Comparison of ENCODE assay signal across 7 mouse cellular contexts in the genomic region with DNA sequence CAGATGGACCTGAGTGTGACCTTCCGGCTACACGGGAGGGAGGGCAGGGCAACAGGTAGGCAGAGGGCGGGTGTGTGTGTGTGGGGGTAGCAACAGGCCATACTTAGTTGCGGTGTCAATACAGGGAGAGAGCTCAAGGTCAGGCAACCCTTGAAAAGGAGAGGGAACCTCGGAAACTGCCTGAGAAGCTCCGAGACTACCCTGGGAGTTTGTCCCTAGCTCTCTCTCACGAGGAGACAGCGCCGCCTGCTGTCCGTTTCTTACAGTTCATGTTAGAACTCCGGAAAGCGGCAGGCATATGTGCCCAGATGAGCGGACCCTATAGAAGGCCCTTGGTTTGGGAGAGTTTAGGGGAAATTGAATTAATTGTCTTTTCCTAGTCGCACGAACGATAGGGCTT. TPM values are rescaled to one million over a fixed set of nuclear protein-coding genes. Genes with fewer than 3 reads are reported as not detected.
DNase-seq lines count a peak whose midpoint lies in the region; ATAC-seq and TF ChIP-seq lines count a peak whose summit lies in the region.

No protein-coding gene starts in this region.

- H3K27ac ChIP-seq in kidney, adult 2 months (ENCODE audit: insufficient read depth, low read depth, low read length) = no peak overlapping the region
- no peak overlapping the region for H3K27ac ChIP-seq in limb, embryonic 11.5 days (replicated peaks; ENCODE audit: low read depth, low read length)
- no peak overlapping the region for H3K27ac ChIP-seq in midbrain, embryonic 15.5 days

- H3K4me1 ChIP-seq in kidney, adult 2 months (ENCODE audit: control insufficient read depth, insufficient read depth, low read length) = no peaks in the 10 kb centered on the region
- H3K4me1 ChIP-seq in limb, embryonic 11.5 days (ENCODE audit: control insufficient read depth, insufficient read depth, low read length) = 0 out of 2 replicates have a peak, but pooled peaks cover 2% of the 10 kb centered on the region
- H3K4me1 ChIP-seq in midbrain, embryonic 15.5 days = no peaks in the 10 kb centered on the region; the same call in 1 of the 2 replicates

- peak; percentile 58 for DNase-seq in adrenal gland, adult 8-10 months
- peak; percentile 84 for DNase-seq in embryo, embryonic 11.5 days (ENCODE audit: low read depth, low spot score)
- DNase-seq in heart, adult 18-20 months = peak; percentile 78 to 94
- DNase-seq in kidney, adult 2 months = peak; percentile 78
- DNase-seq in limb, embryonic 11.5 days (ENCODE audit: low spot score) = peak; percentile 97
- DNase-seq in spleen, postnatal 10 days (ENCODE audit: low spot score in 2 of 2) = peak; percentile 62 to 87

- H3K4me3 ChIP-seq in kidney, adult 2 months (ENCODE audit: insufficient read depth, low read depth, low read length) = no peak overlapping the region
- H3K4me3 ChIP-seq in limb, embryonic 11.5 days (ENCODE audit: low read depth, low read length) = no peak overlapping the region
- H3K4me3 ChIP-seq in midbrain, embryonic 15.5 days = no peak overlapping the region

- no peaks in the 10 kb centered on the region for H3K36me3 ChIP-seq in kidney, adult 2 months (ENCODE audit: control insufficient read depth, insufficient read depth, low read length)
- peaks cover 6% of the 10 kb centered on the region for H3K36me3 ChIP-seq in limb, embryonic 11.5 days (ENCODE audit: control insufficient read depth, insufficient read depth, low read length)
- peaks cover 5% of the 10 kb centered on the region; the same call in 1 of the 2 replicates for H3K36me3 ChIP-seq in midbrain, embryonic 15.5 days (replicated peaks)

- WGBS in kidney, adult 2 months = 2% methylated on average over 16 of the region's 16 CpGs
- 3% methylated on average over 16 of the region's 16 CpGs for WGBS in limb, embryonic 11.5 days
- WGBS in midbrain, embryonic 15.5 days = 4% methylated on average over 16 of the region's 16 CpGs

- H3K4me2 ChIP-seq in limb, embryonic 11.5 days (ENCODE audit: low read depth, severe bottlenecking) = no peak overlapping the region
- no peak overlapping the region for H3K4me2 ChIP-seq in midbrain, embryonic 15.5 days

- peaks cover 2% of the 10 kb centered on the region; the same call in 1 of the 2 replicates for H3K27me3 ChIP-seq in kidney, adult 2 months (replicated peaks; ENCODE audit: control insufficient read depth, insufficient read depth, low read length)
- H3K27me3 ChIP-seq in limb, embryonic 11.5 days (ENCODE audit: control insufficient read depth, insufficient read depth, low read length) = peaks cover 55% of the 10 kb centered on the region
- H3K27me3 ChIP-seq in midbrain, embryonic 15.5 days (replicated peaks) = peaks cover 61% of the 10 kb centered on the region

- no peak; the same call in 1 of the 2 replicates for ATAC-seq in limb, embryonic 11.5 days (ENCODE audit: insufficient number of reproducible peaks, low FRiP score, low TSS enrichment, low read depth)
- ATAC-seq in midbrain, embryonic 15.5 days (replicated peaks) = peak; percentile 72

- H3K9ac ChIP-seq in limb, embryonic 11.5 days (ENCODE audit: low read length) = no peak overlapping the region
- no peak overlapping the region for H3K9ac ChIP-seq in midbrain, embryonic 15.5 days

- no peaks in the 10 kb centered on the region for H3K9me3 ChIP-seq in limb, embryonic 11.5 days (ENCODE audit: control insufficient read depth, low read length)
- H3K9me3 ChIP-seq in midbrain, embryonic 15.5 days = no peaks in the 10 kb centered on the region

- TF ChIP-seq CTCF in kidney, adult 2 months (conservative IDR thresholded peaks at IDR 0.05; ENCODE audit: insufficient read depth, insufficient read length, low read depth, low read length) = peak; percentile 88

- no peak for TF ChIP-seq POLR2A in kidney, adult 2 months (IDR thresholded peaks at IDR 0.05; ENCODE audit: low read depth, low read length)

RNA-seq across cellular contexts. Expression of a gene that starts 8.4 kb away (rescaled TPM):
- under 1 TPM; 0.17 to 0.46 (median 0.29) TPM for total RNA-seq in adrenal gland, adult 8-10 months (2022)
- under 1 TPM; 0.15 to 0.31 TPM for total RNA-seq in heart, adult 18-20 months (2021)
- 0.52 and 0.69 TPM in 2 replicates for polyA plus RNA-seq in kidney, adult 2 months (2012; rRNA removed)
- polyA plus RNA-seq in limb, embryonic 11.5 days (2014; fragmentation: Nextera tagmentation; extraction: Ambion mirVana) = 0.27 and 0.65 TPM in 2 replicates
- 1.0 and 1.6 TPM in 2 replicates for polyA plus RNA-seq in midbrain, embryonic 15.5 days (2015; fragmentation: Nextera tagmentation; extraction: Ambion mirVana)

RNA-seq across cellular contexts. Expression of a gene that starts 15.6 kb away (rescaled TPM):
- total RNA-seq in adrenal gland, adult 8-10 months (2022) = 10 to 100 TPM; 35.0 to 59.1 (median 47.1) TPM
- 10 to 100 TPM; 12.7 to 13.0 TPM for total RNA-seq in heart, adult 18-20 months (2021)
- 44.3 and 51.4 TPM in 2 replicates for polyA plus RNA-seq in kidney, adult 2 months (2012; rRNA removed)
- 61.9 and 64.6 TPM in 2 replicates for polyA plus RNA-seq in limb, embryonic 11.5 days (2014; fragmentation: Nextera tagmentation; extraction: Ambion mirVana)
- polyA plus RNA-seq in midbrain, embryonic 15.5 days (2015; fragmentation: Nextera tagmentation; extraction: Ambion mirVana) = 51.1 and 52.3 TPM in 2 replicates

RNA-seq across cellular contexts. Expression of a gene that starts 23.3 kb away (rescaled TPM):
- 1 to 10 TPM; 3.9 to 5.9 (median 5.1) TPM for total RNA-seq in adrenal gland, adult 8-10 months (2022)
- 1 to 10 TPM; 1.7 to 1.9 TPM for total RNA-seq in heart, adult 18-20 months (2021)
- polyA plus RNA-seq in kidney, adult 2 months (2012; rRNA removed) = 5.8 and 7.4 TPM in 2 replicates
- polyA plus RNA-seq in limb, embryonic 11.5 days (2014; fragmentation: Nextera tagmentation; extraction: Ambion mirVana) = 3.2 and 4.2 TPM in 2 replicates
- 4.2 and 5.2 TPM in 2 replicates for polyA plus RNA-seq in midbrain, embryonic 15.5 days (2015; fragmentation: Nextera tagmentation; extraction: Ambion mirVana)

RNA-seq across cellular contexts. Expression of a gene that starts 35.1 kb away (rescaled TPM):
- under 1 TPM; 0.24 to 0.78 (median 0.54) TPM for total RNA-seq in adrenal gland, adult 8-10 months (2022)
- total RNA-seq in heart, adult 18-20 months (2021) = under 1 TPM; 0.10 to 0.18 TPM
- polyA plus RNA-seq in kidney, adult 2 months (2012; rRNA removed) = 0.75 and 1.2 TPM in 2 replicates
- polyA plus RNA-seq in limb, embryonic 11.5 days (2014; fragmentation: Nextera tagmentation; extraction: Ambion mirVana) = 0.07 TPM in 1 of 2 replicates, not detected in the other
- 0.12 and 0.18 TPM in 2 replicates for polyA plus RNA-seq in midbrain, embryonic 15.5 days (2015; fragmentation: Nextera tagmentation; extraction: Ambion mirVana)
